In the genomic region with DNA sequence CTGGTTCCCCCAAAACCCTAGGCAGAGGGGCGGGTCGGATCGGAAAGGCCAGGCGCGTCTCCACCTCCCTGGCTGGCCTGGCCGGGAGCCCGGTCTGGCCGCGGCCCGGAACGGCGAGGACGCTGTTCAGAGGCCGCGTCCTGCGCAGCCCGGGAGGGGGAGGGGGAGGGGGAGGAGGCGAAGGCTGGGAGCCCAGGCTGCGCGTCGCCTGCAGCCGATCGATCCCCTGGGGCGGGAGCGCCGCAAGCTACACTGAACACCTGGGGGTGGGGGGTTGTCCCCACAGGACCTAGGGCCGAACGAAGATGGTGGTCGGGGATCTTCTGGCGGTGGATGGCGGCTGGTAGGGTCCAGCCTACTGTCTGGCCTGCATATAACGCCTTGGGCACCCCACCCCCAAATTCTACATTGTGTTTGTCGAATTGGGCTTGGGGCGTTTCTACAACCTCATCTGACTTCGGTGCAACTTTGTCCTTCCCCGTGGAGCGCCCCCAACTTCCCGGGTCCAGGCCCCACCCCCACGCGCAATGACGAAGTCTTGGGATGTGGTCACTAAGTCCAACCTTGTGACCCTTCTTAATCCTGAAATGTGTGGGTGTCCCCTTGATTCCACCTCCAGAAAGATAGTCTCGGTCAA, we compare ENCODE assay signal across 7 mouse cellular contexts. TPM values are rescaled to one million over a fixed set of nuclear protein-coding genes. Genes with fewer than 3 reads are reported as not detected.
A peak's percentile ranks its signal among the peaks of the same experiment; 100 is the strongest.
DNase-seq lines count a peak whose midpoint lies in the region; ATAC-seq and TF ChIP-seq lines count a peak whose summit lies in the region.

No protein-coding gene starts in this region.

- no peaks in the 10 kb centered on the region for H3K9me3 ChIP-seq in embryonic facial prominence, embryonic 14.5 days (ENCODE audit: control insufficient read depth, low read length)
- H3K9me3 ChIP-seq in heart, embryonic 14.5 days (ENCODE audit: control insufficient read depth, low read length): no peaks in the 10 kb centered on the region
- H3K9me3 ChIP-seq in kidney, postnatal 0 days (replicated peaks; ENCODE audit: low read length): no peaks in the 10 kb centered on the region
- H3K9me3 ChIP-seq in stomach, embryonic 15.5 days: no peaks in the 10 kb centered on the region

- H3K27me3 ChIP-seq in embryonic facial prominence, embryonic 14.5 days (replicated peaks; ENCODE audit: control insufficient read depth, insufficient read depth, low read length): peaks cover 41% of the 10 kb centered on the region
- H3K27me3 ChIP-seq in heart, embryonic 14.5 days (ENCODE audit: control insufficient read depth, insufficient read depth, low read length): peaks cover 30% of the 10 kb centered on the region
- H3K27me3 ChIP-seq in kidney, postnatal 0 days (ENCODE audit: insufficient read depth, low read length): peaks cover 31% of the 10 kb centered on the region
- H3K27me3 ChIP-seq in stomach, embryonic 15.5 days (replicated peaks): peaks cover 36% of the 10 kb centered on the region

- H3K4me1 ChIP-seq in embryonic facial prominence, embryonic 14.5 days (ENCODE audit: control insufficient read depth, insufficient read depth, low read length): peaks cover 39% of the 10 kb centered on the region
- peaks cover 16 to 42% of the 10 kb centered on the region in 2 experiments; a peak in 3 of 4 replicates for H3K4me1 ChIP-seq in heart, embryonic 14.5 days (ENCODE audit: control insufficient read depth in 2 of 2, insufficient read depth in 2 of 2, low read length in 2 of 2)
- peaks cover 30% of the 10 kb centered on the region; the same call in 1 of the 2 replicates for H3K4me1 ChIP-seq in kidney, postnatal 0 days (replicated peaks; ENCODE audit: insufficient read depth, low read length)
- peaks cover 48% of the 10 kb centered on the region for H3K4me1 ChIP-seq in stomach, embryonic 15.5 days

- WGBS in embryonic facial prominence, embryonic 14.5 days: under 1% methylated on average over 21 of the region's 42 CpGs
- WGBS in heart, embryonic 14.5 days: 2% methylated on average over 33 of the region's 42 CpGs
- 1% methylated on average over 31 of the region's 42 CpGs for WGBS in kidney, postnatal 0 days
- 1% methylated on average over 39 of the region's 42 CpGs for WGBS in stomach, embryonic 15.5 days

- peak overlapping the region; percentile 60 for H3K4me3 ChIP-seq in embryonic facial prominence, embryonic 14.5 days (ENCODE audit: low read depth, low read length)
- peak overlapping the region; percentile 51 to 53 for H3K4me3 ChIP-seq in heart, embryonic 14.5 days (ENCODE audit: control insufficient read depth in 1 of 2, insufficient read depth in 1 of 2, low read depth in 1 of 2, low read length in 2 of 2)
- peak overlapping the region; percentile 42 for H3K4me3 ChIP-seq in kidney, postnatal 0 days (replicated peaks; ENCODE audit: low read depth, low read length)
- peak overlapping the region; percentile 59 for H3K4me3 ChIP-seq in stomach, embryonic 15.5 days (replicated peaks)

- no peak for TF ChIP-seq CTCF in kidney, postnatal 0 days (IDR thresholded peaks at IDR 0.05; ENCODE audit: low read depth)

- peak overlapping the region; percentile 99 for H3K4me2 ChIP-seq in embryonic facial prominence, embryonic 14.5 days (ENCODE audit: low read depth, low read length)
- H3K4me2 ChIP-seq in heart, embryonic 14.5 days (ENCODE audit: low read length): peak overlapping the region; percentile 87
- peak overlapping the region; percentile 94 for H3K4me2 ChIP-seq in kidney, postnatal 0 days (ENCODE audit: low read length)
- peak overlapping the region; percentile 99 for H3K4me2 ChIP-seq in stomach, embryonic 15.5 days

- peak; percentile 45 for ATAC-seq in embryonic facial prominence, embryonic 14.5 days (ENCODE audit: low read depth)
- peak; percentile 51 for ATAC-seq in heart, embryonic 14.5 days (ENCODE audit: insufficient number of reproducible peaks, insufficient read depth, low FRiP score, low read depth)
- ATAC-seq in kidney, postnatal 0 days (replicated peaks; ENCODE audit: low FRiP score, low read depth): peak; percentile 31
- peak; percentile 53 for ATAC-seq in stomach, embryonic 15.5 days (ENCODE audit: insufficient read depth, low FRiP score, low read depth)

- H3K27ac ChIP-seq in embryonic facial prominence, embryonic 14.5 days (replicated peaks; ENCODE audit: low read depth, low read length): peak overlapping the region; percentile 52; the same call in 1 of the 2 replicates
- H3K27ac ChIP-seq in heart, embryonic 14.5 days (replicated peaks in 1 of 2; ENCODE audit: control insufficient read depth in 1 of 2, insufficient read depth in 1 of 2, low read depth in 2 of 2, low read length in 2 of 2): peak overlapping the region in 1 of 2 experiments; percentile 4; a peak in 2 of 4 replicates
- 0 out of 2 replicates have a peak overlapping the region, but pooled peaks have one; percentile 21 for H3K27ac ChIP-seq in kidney, postnatal 0 days
- 0 out of 2 replicates have a peak overlapping the region, but pooled peaks have one; percentile 48 for H3K27ac ChIP-seq in stomach, embryonic 15.5 days

- DNase-seq in ES-CJ7 (ENCODE audit: low read depth, low spot score): peak; percentile 58
- DNase-seq in adrenal gland, adult 2 months: peak; percentile 91
- DNase-seq in embryonic facial prominence, embryonic 14.5 days (ENCODE audit: low spot score): peak; percentile 81
- peak; percentile 74 for DNase-seq in kidney, postnatal 0 days (ENCODE audit: low spot score)
- DNase-seq in lung, postnatal 36 days: peak; percentile 79

- peak overlapping the region; percentile 69 for H3K9ac ChIP-seq in embryonic facial prominence, embryonic 14.5 days (ENCODE audit: low read depth, low read length)
- peak overlapping the region; percentile 72 for H3K9ac ChIP-seq in heart, embryonic 14.5 days (ENCODE audit: low read length)
- H3K9ac ChIP-seq in kidney, postnatal 0 days (ENCODE audit: low read depth, low read length): peak overlapping the region; percentile 65
- H3K9ac ChIP-seq in stomach, embryonic 15.5 days: peak overlapping the region; percentile 39; the same call in 1 of the 2 replicates

- no peaks in the 10 kb centered on the region for H3K36me3 ChIP-seq in embryonic facial prominence, embryonic 14.5 days (ENCODE audit: control insufficient read depth, insufficient read depth, low read length)
- H3K36me3 ChIP-seq in heart, embryonic 14.5 days (ENCODE audit: control insufficient read depth, insufficient read depth, low read length): no peaks in the 10 kb centered on the region
- no peaks in the 10 kb centered on the region for H3K36me3 ChIP-seq in kidney, postnatal 0 days (ENCODE audit: insufficient read depth, low read length)
- no peaks in the 10 kb centered on the region for H3K36me3 ChIP-seq in stomach, embryonic 15.5 days

RNA-seq across cellular contexts. Expression of a gene that starts 5.1 kb away (rescaled TPM):
- 100 to 1,000 TPM; 144 to 197 TPM for total RNA-seq in adrenal gland, adult 2 months (2021)
- 89.0 and 127 TPM in 2 replicates for polyA plus RNA-seq in adrenal gland, adult 2 months (2012; rRNA removed)
- polyA plus RNA-seq in embryonic facial prominence, embryonic 14.5 days (2014; fragmentation: Nextera tagmentation; extraction: Ambion mirVana): 11.0 and 13.5 TPM in 2 replicates
- polyA plus RNA-seq in heart, embryonic 14.5 days (2014; fragmentation: Nextera tagmentation; extraction: Ambion mirVana): 6.5 and 9.2 TPM in 2 replicates
- polyA plus RNA-seq in kidney, postnatal 0 days (2015; fragmentation: Nextera tagmentation; extraction: Ambion mirVana): 8.0 and 9.7 TPM in 2 replicates
- 10.2 and 10.3 TPM in 2 replicates for polyA plus RNA-seq in stomach, embryonic 15.5 days (2015; fragmentation: Nextera tagmentation; extraction: Ambion mirVana)

RNA-seq across cellular contexts. Expression of a gene that starts 50.3 kb away (rescaled TPM):
- 10 to 100 TPM; 16.3 to 22.9 TPM for total RNA-seq in adrenal gland, adult 2 months (2021)
- 11.3 and 12.2 TPM in 2 replicates for polyA plus RNA-seq in adrenal gland, adult 2 months (2012; rRNA removed)
- polyA plus RNA-seq in embryonic facial prominence, embryonic 14.5 days (2014; fragmentation: Nextera tagmentation; extraction: Ambion mirVana): 9.6 and 10.1 TPM in 2 replicates
- 9.3 and 9.6 TPM in 2 replicates for polyA plus RNA-seq in heart, embryonic 14.5 days (2014; fragmentation: Nextera tagmentation; extraction: Ambion mirVana)
- 6.1 and 7.7 TPM in 2 replicates for polyA plus RNA-seq in kidney, postnatal 0 days (2015; fragmentation: Nextera tagmentation; extraction: Ambion mirVana)
- polyA plus RNA-seq in stomach, embryonic 15.5 days (2015; fragmentation: Nextera tagmentation; extraction: Ambion mirVana): 6.9 and 7.2 TPM in 2 replicates
